Mouse (Mus musculus): Measurements from ENCODE around the gene Enpp5.

- no peak for TF ChIP-seq CTCF (IDR thresholded peaks at IDR 0.05; ENCODE audit: low read depth, low read length)
- TF ChIP-seq POLR2A (IDR thresholded peaks at IDR 0.05; ENCODE audit: insufficient read depth, low read length): no peak
Measured at GRCm38 (mm10) chr17:44061289-44061890, 17.2 kb upstream of the Enpp5 start.
